ENCODE assay signal across 15 mouse cellular contexts in the genomic region with DNA sequence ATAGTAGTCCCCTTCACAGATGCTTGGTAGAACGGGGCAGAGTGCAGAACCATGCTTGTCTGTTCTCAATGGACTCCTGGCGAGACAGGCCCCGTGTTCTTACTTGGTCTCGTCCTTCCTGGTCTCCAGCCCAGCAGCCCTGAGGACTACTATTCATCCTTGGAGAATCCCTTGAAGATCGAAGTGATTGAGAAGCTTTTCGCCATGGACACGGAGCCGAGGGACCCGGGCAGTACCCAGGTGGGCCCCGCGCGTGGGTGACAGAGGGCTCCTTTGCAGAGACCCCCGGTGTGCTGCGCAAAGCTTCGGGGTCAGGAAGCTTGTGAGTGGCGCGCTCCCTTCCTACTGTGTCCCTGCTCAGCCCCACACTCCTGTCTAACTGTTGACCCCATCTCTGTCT.
"Had no signal": no experiment of that assay in that cellular context is flagged by ENCODE, and none has a peak within 500 bp of the region (broad histone marks: within the 10 kb centered on the region; RNA-seq: fewer than 3 reads in every experiment).

No protein-coding gene starts in this region.

- H3K4me2 ChIP-seq: kidney, embryonic 15.5 days; limb, embryonic 12.5 days; lung, embryonic 14.5 days; midbrain, embryonic 12.5 days; stomach, embryonic 15.5 days had no signal

- H3K4me1 ChIP-seq: kidney, embryonic 15.5 days; midbrain, embryonic 12.5 days; stomach, embryonic 15.5 days had no signal

- H3K27me3 ChIP-seq: kidney, embryonic 15.5 days; limb, embryonic 12.5 days; midbrain, embryonic 12.5 days; stomach, embryonic 15.5 days had no signal

- H3K27ac ChIP-seq: kidney, embryonic 15.5 days; left cerebral cortex, adult 2 months; limb, embryonic 12.5 days; liver, embryonic 14.5 days; macrophage; midbrain, embryonic 12.5 days; stomach, embryonic 15.5 days had no signal

- H3K9me3 ChIP-seq: kidney, embryonic 15.5 days; limb, embryonic 12.5 days; megakaryocyte, embryonic 14.5 days; midbrain, embryonic 12.5 days; stomach, embryonic 15.5 days had no signal

- H3K36me3 ChIP-seq: limb, embryonic 12.5 days; midbrain, embryonic 12.5 days; stomach, embryonic 15.5 days had no signal

- ATAC-seq: midbrain, embryonic 16.5 days had no signal

- H3K4me3 ChIP-seq: kidney, embryonic 15.5 days; left cerebral cortex, adult 2 months; limb, embryonic 12.5 days; megakaryocyte, embryonic 14.5 days; midbrain, embryonic 12.5 days; stomach, embryonic 15.5 days had no signal

- DNase-seq: kidney, adult 2 months; kidney, postnatal 14 days; liver; lung, embryonic 14.5 days; right cerebral cortex, postnatal 14 days; thymus, postnatal 36 days had no signal

- H3K9ac ChIP-seq: kidney, embryonic 15.5 days; limb, embryonic 12.5 days; liver, embryonic 14.5 days; lung, embryonic 14.5 days; midbrain, embryonic 12.5 days; stomach, embryonic 15.5 days had no signal
